Mouse (Mus musculus) thymus, postnatal 4 days (tissue): Measurements from ENCODE around the gene Slc35b2.
A peak's percentile ranks its signal among the peaks of the same experiment; 100 is the strongest.

Experiments
- DNase-seq: peaks from one replicate; pipeline ENCODE4 v3.0.0; 2021

Slc35b2 gene

DNA sequence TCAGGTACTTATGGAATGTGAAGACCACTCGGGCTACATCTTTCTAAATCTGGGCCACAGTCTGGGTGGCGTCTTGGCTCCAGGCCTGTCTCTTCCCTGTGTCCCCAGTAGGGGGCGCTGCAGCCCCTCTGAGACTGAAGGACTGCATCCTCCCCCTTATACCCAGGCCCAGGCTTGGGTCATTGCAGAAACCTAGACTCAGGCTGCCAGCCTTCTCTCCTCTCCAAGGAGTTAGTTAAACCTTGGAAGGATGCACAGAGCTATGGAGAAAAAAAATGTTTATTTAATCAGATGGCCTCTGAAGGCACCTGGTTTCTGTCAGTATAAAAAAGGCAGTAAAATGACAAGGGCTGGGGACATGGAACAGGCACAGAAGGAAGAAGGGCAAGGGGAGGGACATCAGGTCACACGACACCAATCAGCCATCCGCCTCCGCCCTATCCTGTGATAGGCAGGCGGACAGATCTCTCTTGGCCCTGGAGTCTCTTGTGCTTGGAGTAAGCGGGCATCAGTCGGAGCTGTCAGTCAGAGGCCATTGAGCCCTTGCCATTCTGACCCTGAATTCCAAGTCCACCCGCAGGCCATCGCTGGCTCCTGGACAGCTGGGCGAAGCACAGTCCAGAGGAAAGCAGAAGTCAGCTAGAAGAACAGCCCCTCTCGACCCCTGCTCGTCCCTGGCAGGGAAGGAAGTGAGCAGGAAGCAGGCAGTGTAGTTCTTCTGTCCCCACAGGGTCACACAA, 21.4 kb downstream of the Slc35b2 start:
- peak; percentile 89 for DNase-seq

DNA sequence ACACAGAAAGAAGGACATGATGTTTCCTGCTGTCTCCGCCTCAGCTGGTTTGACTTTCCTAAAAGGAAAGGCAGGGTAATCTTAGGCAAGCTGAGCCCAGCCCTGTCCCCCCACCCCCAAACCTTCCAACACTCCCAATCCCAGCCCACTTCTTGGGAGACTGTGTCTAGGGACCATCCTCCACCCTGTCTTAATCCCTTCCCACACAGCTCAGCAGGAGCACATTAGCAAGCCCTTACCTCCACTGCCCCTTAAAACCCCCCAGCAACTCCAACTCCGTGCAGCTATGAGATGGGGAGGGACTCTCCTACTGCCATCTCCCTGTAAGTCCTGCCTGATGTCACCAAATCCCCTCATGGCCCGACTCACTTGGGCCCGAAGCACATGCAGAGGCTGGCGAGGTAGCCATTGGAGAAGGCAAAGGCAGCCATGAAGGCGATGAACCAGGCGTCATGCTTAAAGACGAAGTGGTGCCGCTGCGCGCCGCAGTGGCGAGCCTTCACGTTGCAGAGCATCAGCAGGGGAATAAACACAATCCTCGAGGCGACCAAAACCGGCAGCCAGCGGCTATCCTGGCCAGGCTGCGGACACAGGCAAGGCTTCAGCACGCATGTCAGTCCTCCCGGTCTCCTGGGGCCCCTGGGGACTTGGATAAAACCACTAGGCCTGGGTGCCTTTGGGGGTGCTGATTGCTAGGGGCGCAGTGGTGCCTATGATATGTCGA, 22.2 kb downstream of the Slc35b2 start:
- DNase-seq, result peak; percentile 13

DNA sequence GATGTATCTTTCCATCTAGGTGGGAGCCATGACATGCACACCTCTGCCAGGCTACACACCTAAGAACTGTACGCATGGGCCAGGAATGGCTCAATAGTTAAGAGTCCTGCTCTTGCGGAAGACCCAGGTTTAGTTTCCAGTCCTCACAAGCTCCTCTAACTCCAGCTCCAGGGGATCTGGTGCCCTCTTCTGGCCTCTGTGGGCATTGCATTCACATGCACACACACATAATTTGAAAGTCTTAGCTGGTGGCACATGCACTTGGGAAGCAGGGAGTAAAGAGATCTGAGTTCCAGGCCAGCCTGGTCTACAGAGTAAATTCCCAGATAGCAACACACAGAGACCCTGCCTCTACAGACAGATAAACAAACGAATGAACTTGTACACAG, 22.8 kb downstream of the Slc35b2 start:
- DNase-seq, result peak; percentile 64

DNA sequence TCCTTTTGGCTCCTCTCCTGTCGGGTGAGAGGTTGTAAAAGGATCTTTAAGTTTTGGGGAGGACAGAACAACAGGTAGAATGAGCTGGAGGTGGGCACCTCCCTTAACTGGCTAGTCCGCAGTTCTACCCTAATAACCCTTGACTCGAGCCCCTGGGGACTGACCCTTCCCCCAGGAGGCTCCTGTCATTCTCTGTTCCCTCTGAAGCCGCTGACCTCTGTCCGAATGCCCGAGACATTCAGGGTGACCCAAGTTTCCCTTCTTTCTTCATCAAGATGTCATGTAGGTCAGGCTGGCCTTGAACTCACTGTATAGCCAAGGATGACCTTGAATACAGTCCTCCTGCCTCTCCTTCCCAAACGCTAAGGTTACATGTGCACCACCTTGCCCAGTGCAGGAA, 24.7 kb downstream of the Slc35b2 start:
- DNase-seq, result peak; percentile 2

DNA sequence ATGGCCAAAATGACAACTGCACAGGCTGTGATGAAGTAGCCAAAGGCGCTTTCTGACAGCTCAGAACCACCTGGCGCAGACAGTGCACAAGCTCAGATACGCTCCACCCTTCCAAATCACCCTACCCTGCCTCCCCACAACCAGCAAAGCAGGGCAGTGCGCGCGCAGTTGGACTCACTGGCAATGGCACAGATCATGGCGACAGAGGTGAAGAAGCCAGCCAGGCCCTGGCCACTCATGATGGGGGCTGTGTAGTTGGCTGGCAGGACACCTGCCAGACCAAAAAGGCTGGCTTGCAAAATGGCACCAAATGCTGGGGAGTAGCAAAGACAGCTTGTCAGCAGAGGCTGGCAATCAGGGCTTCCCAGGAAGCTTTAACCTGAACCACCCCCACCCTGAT, 25.6 kb downstream of the Slc35b2 start:
- no peak for DNase-seq

DNA sequence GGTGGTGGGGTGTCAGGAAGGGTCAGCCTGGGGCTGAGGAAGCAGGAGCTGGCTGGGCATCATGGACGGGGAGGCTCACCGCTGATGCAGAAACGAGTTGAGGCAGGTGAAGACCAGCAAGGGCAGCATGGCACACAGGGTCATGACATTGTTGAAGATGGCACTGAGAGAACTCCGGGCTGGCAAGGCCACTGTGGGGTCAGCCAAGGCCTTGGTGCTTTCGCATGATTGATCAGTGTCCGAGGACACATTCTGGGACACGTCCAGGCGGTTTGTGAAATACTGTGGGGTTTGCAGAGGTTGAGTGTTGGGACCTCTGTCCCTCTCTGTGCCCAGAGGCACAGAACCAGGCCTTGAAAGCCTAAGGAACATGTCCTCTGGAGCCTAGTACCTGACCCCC, 26.2 kb downstream of the Slc35b2 start:
- peak; percentile 5 for DNase-seq

DNA sequence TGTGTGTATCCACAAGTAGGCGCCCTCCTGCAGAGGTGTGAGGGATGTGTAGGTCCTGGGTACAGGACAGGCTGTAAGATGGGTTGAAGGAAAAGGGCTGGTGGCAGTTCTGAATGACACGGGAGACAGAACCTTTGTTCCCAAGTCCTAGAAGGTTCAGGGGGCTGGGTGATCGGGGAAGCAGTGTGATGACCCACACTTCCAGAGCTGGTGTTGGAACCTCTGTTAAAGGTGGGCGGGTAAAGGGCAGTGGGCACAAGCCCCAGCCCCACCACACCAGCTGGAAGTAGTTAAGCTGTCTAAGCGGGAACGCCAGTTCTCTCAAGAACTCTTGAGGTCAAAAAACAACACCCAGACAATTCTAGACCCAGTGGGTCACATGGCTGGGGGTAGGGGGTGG, 26.7 kb downstream of the Slc35b2 start:
- DNase-seq, result peak; percentile 7

DNA sequence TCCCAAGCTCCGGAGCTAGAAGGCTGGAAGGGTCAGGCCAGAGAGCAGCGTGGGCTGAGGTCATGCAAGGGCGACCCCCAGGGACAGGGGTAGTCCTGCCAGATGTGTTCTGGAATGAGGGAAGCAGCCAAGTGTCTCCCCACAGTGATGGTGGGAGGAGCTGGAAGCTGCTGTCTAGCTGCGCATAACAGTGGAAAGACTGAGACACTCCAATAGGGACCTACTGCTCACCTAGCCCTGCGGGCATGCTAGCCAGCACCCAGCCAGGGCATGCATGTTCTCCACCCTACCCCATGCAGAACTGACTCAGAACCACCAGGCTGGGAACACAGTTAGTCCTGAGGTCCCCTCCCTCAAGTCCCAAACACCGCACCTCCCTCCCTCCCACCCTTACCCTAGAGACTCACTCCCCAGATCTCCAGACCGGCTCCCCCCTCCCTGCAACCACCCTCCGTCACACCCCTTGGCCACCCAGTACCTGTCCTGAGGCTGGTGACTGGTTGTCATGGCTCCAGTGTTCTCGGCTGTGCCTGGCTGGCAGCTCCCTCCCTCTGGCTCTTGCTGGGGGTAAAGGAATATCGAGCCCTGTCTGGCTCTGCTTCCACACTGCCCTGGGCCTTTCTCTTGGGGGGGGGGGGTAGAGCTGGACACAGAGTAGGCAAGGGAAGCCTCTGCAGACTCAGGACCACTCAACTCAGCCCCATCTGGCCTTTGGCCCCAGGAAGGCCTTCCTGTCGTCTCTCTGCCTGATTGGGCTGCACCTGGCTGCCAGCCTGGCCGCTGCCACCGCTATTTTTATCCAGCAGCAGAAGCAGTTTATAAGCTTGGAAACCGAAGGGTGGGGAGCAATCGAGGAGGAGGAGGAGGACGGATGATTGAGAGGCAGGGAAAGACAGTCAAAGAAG, 28.3 kb downstream of the Slc35b2 start:
- DNase-seq, result peak; percentile 38

DNA sequence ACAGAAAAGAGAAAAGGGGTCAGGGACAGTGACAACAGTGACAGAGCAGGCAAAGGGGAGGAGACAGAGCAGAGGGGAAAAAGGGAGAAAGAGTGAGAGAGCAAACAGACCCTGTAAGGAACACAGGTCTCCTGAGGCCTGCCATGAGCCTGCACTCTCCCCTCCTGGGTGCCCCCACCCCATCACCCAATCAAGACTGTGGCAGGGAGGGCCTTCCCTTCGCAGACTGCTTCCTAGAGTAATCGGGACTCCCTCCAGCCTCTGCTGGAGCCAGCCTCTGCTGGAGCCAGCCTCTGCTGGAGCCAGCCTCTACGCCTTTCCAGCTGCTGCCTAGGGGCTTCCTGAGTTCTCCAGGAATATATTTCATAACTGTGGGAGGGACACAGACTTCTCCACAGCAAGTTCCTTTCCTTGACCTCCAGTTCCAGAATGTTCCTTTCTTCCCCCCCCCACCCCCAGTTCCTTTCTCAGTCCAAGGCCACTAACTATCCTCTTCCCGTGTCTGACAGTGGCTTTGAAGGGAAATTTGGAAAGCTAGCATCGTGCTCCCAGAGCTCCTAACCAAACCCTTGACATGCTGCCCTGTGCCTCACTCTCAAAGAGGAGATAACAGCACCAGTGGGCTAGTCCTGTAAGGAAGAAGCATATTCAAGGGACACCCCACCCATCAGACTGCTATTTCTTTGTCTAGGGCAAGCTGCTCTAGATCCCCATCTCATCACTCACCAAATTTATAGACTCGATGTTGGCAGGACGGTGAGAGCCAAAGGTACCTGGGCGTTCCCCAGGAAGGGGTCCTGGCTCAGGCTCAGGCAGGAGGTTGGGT, 29.1 kb downstream of the Slc35b2 start:
- peak; percentile 40 for DNase-seq

DNA sequence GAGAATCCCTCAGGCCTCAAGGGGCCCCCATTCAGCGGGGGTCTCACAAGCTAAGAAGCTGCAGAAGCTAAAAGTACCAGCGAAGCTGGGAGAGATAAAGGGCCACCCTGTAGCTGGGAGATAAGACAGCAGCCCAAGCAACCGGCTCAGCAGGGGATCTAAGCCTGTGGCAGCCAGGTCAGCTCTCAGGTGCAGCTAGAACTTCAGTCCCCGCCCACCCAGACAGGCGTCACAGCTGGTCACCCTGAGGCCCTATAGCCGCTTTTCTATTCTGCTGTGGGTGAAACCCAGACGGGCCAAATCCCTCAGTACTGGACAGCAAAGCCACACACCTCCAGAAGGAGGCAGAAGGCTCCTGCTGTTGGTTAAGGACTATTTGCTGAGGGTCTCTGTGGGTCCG, 29.8 kb downstream of the Slc35b2 start:
- peak; percentile 41 for DNase-seq

DNA sequence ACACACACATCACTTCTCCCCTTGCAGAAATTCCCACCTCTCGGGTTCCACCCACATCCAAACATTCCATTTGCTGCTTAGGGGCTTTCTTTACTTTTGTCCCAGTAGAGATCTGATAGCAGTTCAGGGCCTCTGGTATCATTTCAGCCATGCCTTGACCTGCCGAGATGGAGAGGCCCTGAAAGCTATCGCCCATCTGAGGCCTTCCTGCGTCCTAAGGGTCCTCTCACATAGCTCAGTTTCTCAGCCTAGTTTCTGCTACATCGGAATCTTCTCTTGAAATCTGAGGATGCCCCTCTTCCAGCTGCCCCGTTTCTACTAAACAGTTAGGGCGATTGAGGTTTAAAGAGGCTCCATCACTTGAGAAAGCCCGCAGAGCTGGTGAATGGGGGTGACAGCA, 30.5 kb downstream of the Slc35b2 start:
- DNase-seq, result peak; percentile 10

DNA sequence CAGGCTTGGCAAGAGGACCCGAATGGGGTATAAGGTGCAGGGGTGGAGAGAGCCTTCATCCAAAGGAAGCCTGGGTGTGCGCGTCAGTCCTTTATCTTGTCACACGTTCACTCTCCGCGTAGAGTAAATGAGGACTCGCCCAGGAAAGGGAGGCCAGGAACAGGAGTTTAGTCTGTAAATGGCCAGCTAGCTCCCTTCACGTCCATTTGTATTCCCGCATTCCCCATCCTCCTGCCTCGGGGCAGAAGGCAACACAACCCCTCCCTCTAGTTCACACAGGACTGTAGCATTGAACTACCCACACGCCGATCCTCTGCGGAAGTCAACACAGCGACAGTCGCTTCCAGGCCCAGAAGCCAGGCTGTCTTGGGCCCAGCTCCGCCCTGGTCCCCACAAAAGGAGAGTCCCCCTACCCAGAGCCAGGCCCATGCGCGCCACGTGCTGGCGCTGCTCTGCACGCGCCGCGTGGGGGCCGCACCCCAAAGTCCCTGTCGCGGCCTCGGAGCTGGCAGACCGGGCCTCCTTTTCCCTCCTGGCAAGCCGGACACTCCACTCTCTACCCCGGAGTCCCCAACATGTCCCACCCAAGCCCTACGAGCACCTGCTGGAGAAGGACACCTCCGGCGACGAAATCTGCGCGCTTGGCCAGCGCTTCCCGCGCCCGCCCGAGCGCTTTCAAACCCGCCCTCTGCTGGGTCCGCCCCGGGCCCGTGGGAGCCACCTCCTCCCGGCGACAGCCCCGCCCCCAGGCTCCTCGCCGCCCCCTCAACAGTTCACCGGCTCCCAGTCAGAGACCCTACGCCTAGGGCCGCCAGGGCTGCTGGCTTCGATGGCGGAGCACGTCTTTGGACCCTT, 31.4 kb downstream of the Slc35b2 start:
- peak; percentile 93 for DNase-seq

DNA sequence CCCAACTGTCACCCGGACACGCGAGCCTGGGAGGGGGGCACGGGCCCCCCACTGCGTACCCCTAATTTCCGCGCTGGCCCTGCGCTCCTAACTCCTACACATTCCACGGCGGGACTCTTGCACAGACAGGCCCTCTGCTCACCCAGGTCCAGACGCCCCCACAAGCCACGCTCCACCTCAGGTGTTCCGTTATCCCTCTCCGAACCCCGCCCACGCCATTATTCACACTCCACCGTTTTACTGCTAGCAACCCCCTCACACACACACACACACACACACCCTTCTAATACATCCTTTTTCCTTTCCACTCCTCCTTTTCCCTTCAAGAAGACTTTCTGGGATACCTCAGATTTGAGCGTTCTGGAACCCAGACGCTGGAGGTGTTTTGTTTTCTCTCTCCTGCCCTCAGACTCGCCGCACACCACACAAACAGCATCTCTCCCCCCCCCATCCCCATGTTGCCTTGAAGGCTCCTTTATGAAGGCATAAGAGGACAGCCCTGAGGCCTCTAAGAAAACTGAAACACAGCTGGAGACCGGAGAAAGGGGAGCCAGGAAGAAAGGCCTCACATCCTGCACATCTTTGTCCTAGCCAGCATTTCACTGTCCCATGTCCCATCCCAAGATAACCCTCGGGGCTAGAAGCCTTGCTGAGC, 32.2 kb downstream of the Slc35b2 start:
- DNase-seq, result no peak

DNA sequence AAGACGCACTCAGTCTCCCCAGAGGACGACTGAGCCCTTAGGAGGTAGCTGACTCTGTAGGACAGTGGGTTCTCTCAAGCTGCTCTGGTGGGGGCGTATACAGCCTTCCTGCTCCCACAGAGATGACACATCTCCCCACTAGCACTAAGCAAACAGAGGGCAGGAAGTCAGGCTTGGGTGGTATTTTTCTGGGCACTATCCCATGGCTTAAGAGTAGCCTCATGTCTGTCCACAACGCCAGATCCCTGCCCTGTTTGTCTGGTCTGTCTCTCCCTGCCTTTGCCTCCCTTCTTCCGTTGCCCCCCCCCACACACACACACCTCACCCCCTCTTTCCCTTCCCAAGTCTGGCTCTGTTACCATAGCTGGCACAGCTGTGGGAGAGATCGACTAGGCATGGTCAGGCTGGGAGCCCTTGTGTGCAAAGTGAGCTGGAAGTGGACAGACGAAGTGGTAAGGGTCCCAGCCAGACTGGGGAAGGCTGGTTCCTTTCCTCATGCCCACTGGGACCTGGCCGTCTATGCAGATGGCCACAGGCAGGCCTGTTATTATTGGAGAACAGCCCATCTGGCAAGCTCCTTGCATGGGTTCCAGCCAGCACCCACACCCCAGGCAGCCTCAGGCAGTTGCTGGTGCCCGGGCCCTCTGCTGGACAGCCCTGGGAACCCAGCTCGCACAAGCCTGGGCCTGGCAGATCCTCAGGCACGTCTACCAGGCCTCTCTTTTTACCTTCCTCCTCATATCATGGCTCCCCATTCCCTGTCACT, 33.1 kb downstream of the Slc35b2 start:
- DNase-seq, result peak; percentile 82

DNA sequence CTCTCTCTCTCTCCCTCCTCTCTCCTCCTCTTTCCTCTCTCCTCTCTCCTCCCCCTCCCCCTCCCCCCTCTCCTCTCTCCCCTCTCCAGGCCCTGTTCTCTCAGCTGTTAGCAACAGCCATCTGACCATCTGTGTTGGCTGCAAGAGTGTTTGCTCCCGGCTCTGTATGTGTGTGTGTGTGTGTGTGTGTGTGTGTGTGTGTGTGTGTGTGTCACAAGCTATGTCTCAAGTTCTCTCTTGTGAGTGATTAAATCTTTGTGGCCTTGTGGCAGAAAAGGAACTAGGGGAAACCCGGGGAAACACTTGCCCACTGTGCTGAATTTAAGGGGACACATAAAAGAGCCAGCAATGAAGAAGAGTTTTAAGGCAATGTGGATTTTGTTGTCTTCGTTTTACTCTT, 34.1 kb downstream of the Slc35b2 start:
- no peak for DNase-seq

DNA sequence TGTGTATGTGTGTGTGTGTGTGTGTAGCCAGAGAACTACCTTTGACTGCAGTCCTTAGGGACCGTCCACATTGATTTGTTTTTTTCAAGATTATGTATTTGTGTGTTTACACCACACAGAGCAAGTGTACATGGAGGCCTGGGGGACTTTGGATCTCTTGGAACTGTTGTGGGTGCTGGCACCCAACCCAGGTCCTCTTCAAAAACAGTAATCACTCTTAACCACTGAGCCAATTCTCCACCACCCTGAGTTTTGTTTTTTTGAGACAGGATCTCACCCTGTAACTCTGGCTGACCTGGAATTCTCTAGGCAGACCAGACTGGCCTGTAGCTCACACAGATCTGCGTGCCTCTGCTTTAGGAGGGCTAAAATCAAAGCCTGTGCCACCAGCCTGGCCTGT, 34.7 kb downstream of the Slc35b2 start:
- no peak for DNase-seq

DNA sequence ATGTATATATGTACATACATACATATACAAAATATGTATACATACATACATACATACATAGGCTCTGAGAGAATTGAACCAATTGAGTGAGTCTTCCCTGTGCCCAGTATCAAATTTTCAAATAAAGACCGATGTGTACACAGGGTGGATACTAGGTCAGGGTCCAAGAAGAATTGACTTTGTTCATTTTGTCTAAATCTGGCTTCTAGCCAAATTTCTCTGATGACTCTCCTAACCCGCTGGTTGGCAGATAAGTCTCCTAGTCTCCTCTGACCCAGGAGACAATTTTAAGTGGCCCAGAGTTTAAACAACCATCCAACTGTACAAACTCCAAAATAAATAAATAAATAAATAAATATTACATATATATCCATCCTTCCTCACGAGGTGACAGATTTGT, 35.2 kb downstream of the Slc35b2 start:
- DNase-seq, result no peak

DNA sequence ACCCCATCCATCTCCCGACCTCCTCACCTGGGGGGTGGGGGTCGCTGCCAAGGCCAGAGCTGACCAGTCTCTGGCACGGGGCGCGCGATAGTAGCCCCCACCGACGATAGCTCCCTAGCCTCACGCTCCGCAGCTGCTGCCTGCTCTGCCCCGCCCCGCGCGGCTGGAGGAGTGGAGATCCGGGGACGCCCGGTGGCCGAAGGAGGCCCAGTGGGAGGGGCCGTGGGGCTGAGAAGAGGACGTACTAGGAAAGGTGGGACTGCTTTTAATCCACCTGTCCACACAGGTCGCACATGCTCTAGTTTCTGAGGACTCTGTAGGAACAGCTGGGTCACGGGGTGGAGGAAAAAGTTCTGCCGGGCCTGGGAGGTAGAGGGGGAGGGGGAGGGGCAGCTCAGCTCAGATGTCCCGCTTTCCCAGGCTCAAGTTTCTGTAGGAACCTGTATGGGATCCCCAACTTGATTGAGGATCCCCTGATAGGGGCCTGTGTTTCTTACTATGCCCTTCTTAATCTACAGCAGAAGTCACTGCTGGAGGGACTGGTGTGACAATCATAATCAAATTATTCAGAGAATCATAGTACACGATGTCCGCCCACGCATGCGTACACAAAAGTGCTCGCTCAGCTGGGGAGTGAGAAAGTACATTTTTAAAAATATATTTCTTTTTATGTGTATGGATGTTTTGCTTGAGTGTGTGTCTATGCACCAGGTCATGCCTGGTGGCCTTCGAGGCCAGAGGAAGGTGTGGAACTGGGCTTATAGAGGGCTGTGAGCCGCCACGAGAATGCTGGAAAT, 36.0 kb downstream of the Slc35b2 start, which contains the start of gene Slc29a1:
Gene Slc29a1, minus strand, starts transcription at position 161 of the 797 bp plus-strand sequence.
- peak; percentile 48 for DNase-seq

DNA sequence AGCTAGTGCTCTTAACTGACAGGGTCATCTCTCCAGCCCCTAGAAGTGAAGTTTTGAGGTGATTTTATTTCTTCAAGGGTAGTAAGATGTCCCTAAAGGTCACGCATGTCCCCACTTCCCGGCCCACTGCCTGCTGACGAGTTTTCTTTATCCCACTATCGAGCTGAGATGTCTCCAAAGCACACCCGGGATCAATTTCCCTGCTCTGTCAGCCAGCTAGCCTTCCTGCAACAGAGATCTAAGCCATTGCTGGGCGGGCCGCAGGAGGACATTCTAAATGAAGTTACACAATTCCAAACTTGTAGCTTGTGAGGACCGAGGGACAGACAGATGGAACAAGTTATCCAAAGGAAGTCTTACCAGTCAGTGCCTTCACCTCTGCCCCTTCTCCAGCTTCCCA, 36.6 kb downstream of the Slc35b2 start:
- no peak for DNase-seq
